Mouse (Mus musculus): ENCODE data around the gene Ces2c.
"Not testable (repeated sequence)": the region's sequence is repeated elsewhere in the genome, so short reads cannot be mapped to it uniquely, and the experiment has no call there.

Gene Ces2c

GRCm38 (mm10) chr8:104846831-104847230 lies at the start of gene Ces2c:
Gene Ces2c, plus strand, starts transcription at chr8:104847068.
- no peak for DNase-seq (ENCODE audit: low spot score in 2 of 2)

GRCm38 (mm10) chr8:104799385-104799784 lies 47.5 kb upstream of the Ces2c start:
- no peak for DNase-seq (ENCODE audit: low spot score in 2 of 2)

GRCm38 (mm10) chr8:104806127-104806526 lies 40.7 kb upstream of the Ces2c start:
- no peak for DNase-seq (ENCODE audit: low spot score in 2 of 2)

DNA sequence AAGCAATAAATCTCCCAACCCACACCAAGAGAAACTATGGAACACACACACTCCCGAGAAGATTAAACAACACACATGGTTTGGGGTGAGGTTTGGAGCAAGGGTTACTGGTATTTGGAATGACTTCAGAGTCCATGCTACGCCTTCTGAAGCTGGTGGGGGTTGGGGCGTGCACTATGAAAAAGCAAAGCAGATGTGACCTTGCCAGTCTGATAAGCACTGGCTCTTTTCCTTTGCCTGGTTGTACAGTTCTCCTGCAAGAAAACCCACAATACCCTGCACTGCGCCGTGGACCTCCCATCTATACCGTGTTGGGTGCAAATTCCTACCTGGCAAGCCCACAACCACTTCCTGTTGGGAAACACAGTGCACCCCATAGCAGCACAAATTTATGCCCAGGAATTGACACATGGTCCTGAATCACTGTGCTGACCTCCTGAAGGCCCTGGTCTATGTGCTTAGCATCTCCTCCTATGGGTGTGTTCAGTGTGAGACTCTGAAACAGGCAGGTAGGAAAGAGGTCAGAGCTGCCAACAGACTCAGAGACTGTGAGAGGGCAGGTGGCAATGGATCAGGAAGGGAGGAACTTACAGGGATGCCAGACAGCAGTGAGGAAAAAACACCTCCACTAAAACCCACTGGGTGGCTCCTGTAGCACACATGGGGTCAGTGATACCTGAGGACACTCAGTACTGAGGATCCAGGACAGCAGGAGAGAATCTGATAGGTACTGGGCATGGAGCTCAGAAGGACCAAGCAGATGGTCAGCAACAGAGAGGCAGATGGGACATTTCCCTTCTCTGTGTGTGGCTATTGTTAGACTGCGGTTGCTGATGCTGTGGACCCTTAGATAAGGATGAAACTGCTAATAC lies 38.1 kb upstream of the Ces2c start:
- DNase-seq (ENCODE audit: low spot score in 2 of 2): no peak

- DNase-seq (ENCODE audit: low spot score in 2 of 2): no peak
These were observed 37.4 kb upstream of the Ces2c start for GRCm38 (mm10) chr8:104809436-104809835.

DNA sequence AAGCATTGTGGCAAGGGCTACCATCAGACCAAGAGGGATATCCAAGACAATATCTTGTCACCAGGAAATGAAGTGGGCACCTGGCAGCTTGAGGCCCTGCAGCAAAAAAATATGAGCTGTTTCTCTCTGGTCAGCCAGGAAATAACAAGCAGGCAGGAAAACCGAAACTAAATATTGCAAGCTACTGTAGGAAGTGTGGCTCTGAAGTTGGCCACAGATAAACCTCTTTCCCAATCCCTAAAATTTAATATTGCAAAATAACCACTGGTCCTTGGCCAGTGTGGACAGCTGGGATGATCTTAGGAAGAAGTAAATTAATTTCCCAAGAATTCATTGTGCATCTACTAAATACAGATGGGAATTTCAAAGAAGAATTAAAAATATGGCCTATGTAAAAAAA lies 20.0 kb upstream of the Ces2c start:
- DNase-seq (ENCODE audit: low spot score in 2 of 2): no peak

GRCm38 (mm10) chr8:104828221-104828620 lies 18.6 kb upstream of the Ces2c start:
- no peak for DNase-seq (ENCODE audit: low spot score in 2 of 2)

DNA sequence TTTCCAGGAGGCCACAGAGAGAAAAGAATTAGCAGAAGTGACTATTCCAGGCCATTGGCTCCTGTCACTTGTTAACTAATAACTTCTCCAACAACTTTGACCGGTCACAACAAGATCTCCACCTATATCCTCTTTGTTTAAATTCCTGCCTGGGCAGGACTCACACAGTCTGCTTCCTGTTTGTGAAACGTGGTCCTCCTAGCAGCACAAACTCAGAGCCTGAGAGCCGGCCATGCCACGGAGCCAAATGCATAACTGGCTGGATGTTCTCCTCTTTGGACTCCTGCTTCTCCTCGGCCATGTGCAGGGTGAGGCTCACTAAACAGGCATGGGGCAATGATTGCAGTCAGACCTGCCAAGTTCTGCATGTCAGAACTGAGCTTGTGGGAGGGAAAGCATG lies 15.4 kb upstream of the Ces2c start, which contains the start of gene Ces2b:
Ces2b (plus strand) TSS at position 133 of the 400 bp plus-strand sequence.
- no peak for DNase-seq (ENCODE audit: low spot score in 2 of 2)

- DNase-seq (ENCODE audit: low spot score in 2 of 2): no peak
These were observed 5.3 kb upstream of the Ces2c start for GRCm38 (mm10) chr8:104841360-104842078.

DNA sequence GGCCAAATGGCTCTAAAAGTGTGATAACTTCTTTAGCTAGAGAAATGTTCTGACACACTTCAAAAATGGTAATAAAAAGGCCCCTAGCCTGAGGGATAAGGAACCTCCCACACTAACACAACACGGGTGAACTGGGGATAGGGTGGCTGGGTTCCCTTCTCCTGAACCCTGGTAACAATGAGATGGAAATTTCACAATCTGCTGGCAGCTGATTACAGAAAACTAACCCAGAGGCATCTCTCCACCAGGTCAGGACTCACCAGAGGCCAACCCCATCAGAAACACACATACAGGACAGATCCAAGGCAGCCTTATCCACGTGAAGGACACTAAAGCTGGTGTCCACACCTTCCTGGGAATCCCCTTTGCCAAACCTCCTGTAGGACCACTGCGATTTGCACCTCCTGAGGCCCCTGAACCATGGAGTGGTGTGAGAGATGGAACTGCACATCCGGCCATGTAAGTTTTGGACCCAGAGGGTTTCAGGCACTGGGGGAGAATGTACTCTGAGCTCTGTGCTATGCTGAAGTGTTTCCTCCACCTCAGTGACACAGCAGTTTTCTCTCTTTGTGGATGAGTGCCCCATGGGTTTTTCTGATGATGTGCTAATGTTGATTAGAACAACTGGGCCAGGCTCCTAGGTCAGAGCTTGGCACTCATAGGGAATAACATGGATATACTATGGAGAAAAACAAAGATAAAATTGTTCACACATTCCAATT lies 1.0 kb downstream of the Ces2c start:
- no peak for DNase-seq (ENCODE audit: low spot score in 2 of 2)

DNA sequence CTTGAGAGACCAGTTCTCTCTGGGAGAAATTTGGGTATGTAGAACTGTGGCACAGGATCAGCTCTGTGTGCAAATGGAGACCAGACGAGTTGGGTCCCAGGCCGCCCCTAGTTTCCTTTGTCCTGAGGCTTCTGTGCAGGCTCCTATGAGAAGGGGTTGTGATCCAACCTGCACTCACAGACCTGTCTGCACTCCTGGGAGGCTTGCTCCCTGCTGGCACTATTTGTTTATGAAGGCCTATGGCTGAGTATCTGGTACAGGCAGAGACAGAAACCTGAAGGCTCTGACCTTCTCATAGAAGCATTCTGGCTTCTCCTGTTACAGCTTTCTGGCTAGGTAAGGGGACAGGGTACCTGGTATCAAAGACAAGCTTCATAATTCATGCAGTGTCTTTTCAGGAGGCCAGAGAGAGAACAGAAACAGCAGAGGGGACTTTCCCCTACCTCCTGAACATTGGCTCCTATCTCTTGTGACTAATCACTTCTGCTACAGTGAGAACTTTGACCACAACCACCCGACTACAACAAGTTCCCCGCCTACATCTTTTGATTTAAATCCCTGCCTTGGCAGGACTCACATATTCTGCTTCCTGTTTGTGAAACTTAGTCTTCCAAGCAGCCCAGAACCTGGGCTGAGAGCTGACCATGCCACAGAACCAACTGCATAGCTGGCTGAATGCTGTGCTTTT lies 20.1 kb downstream of the Ces2c start:
- not testable (repeated sequence) for DNase-seq (ENCODE audit: low spot score in 2 of 2)

- DNase-seq (ENCODE audit: low spot score in 2 of 2): not testable (repeated sequence)
These were observed 22.0 kb downstream of the Ces2c start for GRCm38 (mm10) chr8:104868876-104869275.

- DNase-seq (ENCODE audit: low spot score in 2 of 2): not testable (repeated sequence)
These were observed 39.5 kb downstream of the Ces2c start for GRCm38 (mm10) chr8:104886223-104886926.

DNA sequence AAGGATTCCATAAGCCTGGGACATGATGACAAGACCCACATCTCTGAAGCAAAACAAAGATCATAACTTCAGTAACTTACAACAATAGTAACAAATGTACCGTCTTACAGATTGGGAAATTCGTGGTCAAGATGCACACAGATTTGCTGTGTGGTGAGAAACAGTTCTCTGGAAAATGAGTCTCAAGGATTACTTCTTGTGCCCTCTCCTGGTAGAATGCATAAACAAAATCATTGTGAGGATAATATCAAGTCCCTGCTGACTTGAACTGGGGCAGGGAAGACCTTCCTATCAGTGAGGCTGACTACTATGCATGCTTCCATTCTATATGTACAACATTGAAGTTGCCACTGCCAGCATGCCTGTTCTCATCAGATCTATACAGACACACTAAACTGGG lies 54.9 kb downstream of the Ces2c start:
- no peak for DNase-seq (ENCODE audit: low spot score in 2 of 2)

Measured in spleen, postnatal 10 days (tissue).